Mouse (Mus musculus): ENCODE results near the gene Tmem128.

GRCm38 (mm10) chr5:38285724-38286123, 25.7 kb downstream of the Tmem128 start:
- TF ChIP-seq CTCF (IDR thresholded peaks at IDR 0.05; ENCODE audit: borderline replicate concordance, control insufficient read depth, extremely low read depth, insufficient read depth, low read length, poor library complexity): no peak
- TF ChIP-seq POLR2A (IDR thresholded peaks at IDR 0.05; ENCODE audit: control insufficient read depth, extremely low read depth, insufficient read depth, low read length, poor library complexity): no peak

Data from thymus, adult 2 months (tissue).